Mouse (Mus musculus) MEL (cell line): ENCODE measurements at regions not wholly inside any gene's neighbourhood (a gene's known extent, or its start where the extent isn't known, plus 50 kb on each side); places are given as distances from the start of the nearest gene placed in this dataset.

Experiments used
- DNase-seq: peaks from one replicate; pipeline ENCODE4 v3.0.0; 2011; ENCODE audit warnings: low read depth, low spot score
- H3K27ac ChIP-seq: 2 replicates; pipeline ENCODE4 v1.5.1; 2012; ENCODE audit warnings: low read depth, mild to moderate bottlenecking, control low read depth, low read length, moderate library complexity; ENCODE audit not compliant: control insufficient read depth
- H3K27me3 ChIP-seq, 2 experiments: fragments of 150-350 bp in 1 of 2; sonication (generic) in 1 of 2; 2 replicates each; pipeline ENCODE4 v1.6.1; 2012; ENCODE audit warnings: low read length in 2 of 2, mild to moderate bottlenecking in 2 of 2, improper control_type of control experiment in 1 of 2, moderate library complexity in 1 of 2; ENCODE audit not compliant: insufficient read depth in 2 of 2, control insufficient read depth in 1 of 2
- H3K36me3 ChIP-seq, 2 experiments: 2 replicates each; pipeline ENCODE4 v1.6.1; 2012 to 2014; ENCODE audit warnings: low read length in 2 of 2, improper control_type of control experiment in 1 of 2, inconsistent platforms in 1 of 2, mild to moderate bottlenecking in 1 of 2; ENCODE audit not compliant: insufficient read depth in 2 of 2, control insufficient read depth in 1 of 2
- H3K4me1 ChIP-seq, 2 experiments: fragments of 150-350 bp in 1 of 2; sonication (generic) in 1 of 2; 2 replicates each; pipeline ENCODE4 v1.6.1; 2012; ENCODE audit warnings: low read length in 2 of 2, improper control_type of control experiment in 1 of 2, mild to moderate bottlenecking in 1 of 2; ENCODE audit not compliant: insufficient read depth in 2 of 2, control insufficient read depth in 1 of 2
- H3K4me3 ChIP-seq, 2 experiments: fragments of 150-350 bp in 1 of 2; sonication (generic) in 1 of 2; 2 replicates each; pipeline ENCODE4 v1.5.1; 2012; ENCODE audit warnings: low read depth in 2 of 2, low read length in 2 of 2, mild to moderate bottlenecking in 2 of 2, moderate library complexity in 2 of 2, control low read depth in 1 of 2, improper control_type of control experiment in 1 of 2; ENCODE audit not compliant: control insufficient read depth in 1 of 2, insufficient read depth in 1 of 2
- H3K79me2 ChIP-seq: 2 replicates; pipeline ENCODE4 v1.6.1; 2012; ENCODE audit warnings: mild to moderate bottlenecking, low read length, moderate library complexity; ENCODE audit not compliant: control insufficient read depth, poor library complexity, insufficient read depth
- H3K9ac ChIP-seq: 2 replicates; pipeline ENCODE4 v1.6.1; 2012; ENCODE audit warnings: low read depth, mild to moderate bottlenecking, control low read depth, low read length, moderate library complexity; ENCODE audit not compliant: control insufficient read depth, poor library complexity, severe bottlenecking
- H3K9me3 ChIP-seq: fragments of 150-350 bp; sonication (generic); replicated peaks from 2 replicates; pipeline ENCODE4 v1.6.1; 2012; ENCODE audit warnings: mild to moderate bottlenecking, low read length, improper control_type of control experiment, moderate library complexity; ENCODE audit not compliant: insufficient read depth
- EP300 ChIP-seq, 2 experiments: IDR thresholded peaks; 2 replicates each; pipeline ENCODE4 v1.6.1; 2011; ENCODE audit warnings: improper control_type of control experiment in 2 of 2, low read length in 2 of 2, low read depth in 1 of 2, mild to moderate bottlenecking in 1 of 2
- GABPA ChIP-seq: IDR thresholded peaks from 2 replicates; pipeline ENCODE4 v1.6.1; 2012; ENCODE audit warnings: low read depth, mild to moderate bottlenecking, inconsistent platforms, low read length, improper control_type of control experiment, moderate library complexity
- HCFC1 ChIP-seq: IDR thresholded peaks from 2 replicates; pipeline ENCODE4 v1.6.1; 2012; ENCODE audit warnings: low read depth, mild to moderate bottlenecking, inconsistent platforms, low read length, improper control_type of control experiment, moderate library complexity
- JUND ChIP-seq: IDR thresholded peaks from 2 replicates; pipeline ENCODE4 v1.6.1; 2011; ENCODE audit warnings: low read depth, mild to moderate bottlenecking, improper control_type of control experiment, low read length
- KAT2A ChIP-seq: conservative IDR thresholded peaks from 2 replicates; pipeline ENCODE4 v1.6.1; 2012; ENCODE audit warnings: low read depth, low read length, improper control_type of control experiment, inconsistent platforms
- MAFK ChIP-seq: IDR thresholded peaks from 2 replicates; pipeline ENCODE4 v1.6.1; 2011; ENCODE audit warnings: low read depth, mild to moderate bottlenecking, low read length, improper control_type of control experiment, borderline replicate concordance
- MAX ChIP-seq: IDR thresholded peaks from 2 replicates; pipeline ENCODE4 v1.6.1; 2011; ENCODE audit warnings: low read length, improper control_type of control experiment
- MAZ ChIP-seq: IDR thresholded peaks from 2 replicates; pipeline ENCODE4 v1.6.1; 2012; ENCODE audit warnings: low read depth, mild to moderate bottlenecking, inconsistent platforms, low read length, improper control_type of control experiment
- MXI1 ChIP-seq: IDR thresholded peaks from 2 replicates; pipeline ENCODE4 v1.6.1; 2011; ENCODE audit warnings: mild to moderate bottlenecking, low read depth, low read length, improper control_type of control experiment
- MYC ChIP-seq: IDR thresholded peaks from 2 replicates; pipeline ENCODE4 v1.6.1; 2011; ENCODE audit warnings: low read depth, mild to moderate bottlenecking, low read length, improper control_type of control experiment, moderate library complexity
- POLR2A ChIP-seq, 2 experiments: IDR thresholded peaks; 2 replicates each; pipeline ENCODE4 v1.6.1; 2011 to 2012; ENCODE audit warnings: low read length in 2 of 2, mild to moderate bottlenecking in 2 of 2, control low read depth in 1 of 2, improper control_type of control experiment in 1 of 2, low read depth in 1 of 2, moderate library complexity in 1 of 2; ENCODE audit not compliant: control insufficient read depth in 1 of 2, insufficient read depth in 1 of 2, poor library complexity in 1 of 2
- POLR2AphosphoS2 ChIP-seq: IDR thresholded peaks from 2 replicates; pipeline ENCODE4 v1.6.1; 2011; ENCODE audit warnings: low read length, improper control_type of control experiment
- POLR2AphosphoS5 ChIP-seq: IDR thresholded peaks from 2 replicates; pipeline ENCODE4 v1.6.1; 2012; ENCODE audit warnings: low read depth, borderline replicate concordance, mild to moderate bottlenecking, inconsistent platforms, low read length, moderate library complexity, mixed read lengths
- RAD21 ChIP-seq: IDR thresholded peaks from 2 replicates; pipeline ENCODE4 v1.6.1; 2011; ENCODE audit warnings: mild to moderate bottlenecking, low read depth, low read length, improper control_type of control experiment
- RCOR1 ChIP-seq: IDR thresholded peaks from 2 replicates; pipeline ENCODE4 v1.6.1; 2012; ENCODE audit warnings: low read depth, mild to moderate bottlenecking, inconsistent platforms, low read length, improper control_type of control experiment
- SIN3A ChIP-seq: IDR thresholded peaks from 2 replicates; pipeline ENCODE4 v1.6.1; 2012; ENCODE audit warnings: low read length, improper control_type of control experiment, inconsistent platforms
- SMC3 ChIP-seq: IDR thresholded peaks from 2 replicates; pipeline ENCODE4 v1.6.1; 2011; ENCODE audit warnings: low read depth, low read length, improper control_type of control experiment
- TAL1 ChIP-seq: IDR thresholded peaks from 2 replicates; pipeline ENCODE4 v1.6.1; 2012; ENCODE audit warnings: mild to moderate bottlenecking, inconsistent platforms, low read length, moderate library complexity, mixed read lengths
- TBP ChIP-seq: IDR thresholded peaks from 2 replicates; pipeline ENCODE4 v1.8.0; 2011; ENCODE audit warnings: low read depth, low read length, improper control_type of control experiment
- UBTF ChIP-seq: IDR thresholded peaks from 2 replicates; pipeline ENCODE4 v1.6.1; 2012; ENCODE audit warnings: low read depth, mild to moderate bottlenecking, inconsistent platforms, low read length, improper control_type of control experiment, moderate library complexity, borderline replicate concordance; ENCODE audit not compliant: insufficient read depth
- USF1 ChIP-seq: IDR thresholded peaks from 2 replicates; pipeline ENCODE4 v1.6.1; 2014; ENCODE audit warnings: low read depth, mild to moderate bottlenecking, inconsistent platforms, low read length, improper control_type of control experiment, moderate library complexity
- USF2 ChIP-seq, 2 experiments: IDR thresholded peaks; 2 replicates each; pipeline ENCODE4 v1.6.1; 2011 to 2012; ENCODE audit warnings: improper control_type of control experiment in 2 of 2, low read length in 2 of 2, borderline replicate concordance in 1 of 2, inconsistent platforms in 1 of 2, low read depth in 1 of 2, mild to moderate bottlenecking in 1 of 2; ENCODE audit not compliant: insufficient read depth in 1 of 2
- ZKSCAN1 ChIP-seq: IDR thresholded peaks from 2 replicates; pipeline ENCODE4 v1.6.1; 2012; ENCODE audit warnings: low read depth, mild to moderate bottlenecking, inconsistent platforms, low read length, improper control_type of control experiment, moderate library complexity
- ZNF384 ChIP-seq: IDR thresholded peaks from 2 replicates; pipeline ENCODE4 v1.6.1; 2012; ENCODE audit warnings: low read depth, mild to moderate bottlenecking, inconsistent platforms, low read length, improper control_type of control experiment

DNA sequence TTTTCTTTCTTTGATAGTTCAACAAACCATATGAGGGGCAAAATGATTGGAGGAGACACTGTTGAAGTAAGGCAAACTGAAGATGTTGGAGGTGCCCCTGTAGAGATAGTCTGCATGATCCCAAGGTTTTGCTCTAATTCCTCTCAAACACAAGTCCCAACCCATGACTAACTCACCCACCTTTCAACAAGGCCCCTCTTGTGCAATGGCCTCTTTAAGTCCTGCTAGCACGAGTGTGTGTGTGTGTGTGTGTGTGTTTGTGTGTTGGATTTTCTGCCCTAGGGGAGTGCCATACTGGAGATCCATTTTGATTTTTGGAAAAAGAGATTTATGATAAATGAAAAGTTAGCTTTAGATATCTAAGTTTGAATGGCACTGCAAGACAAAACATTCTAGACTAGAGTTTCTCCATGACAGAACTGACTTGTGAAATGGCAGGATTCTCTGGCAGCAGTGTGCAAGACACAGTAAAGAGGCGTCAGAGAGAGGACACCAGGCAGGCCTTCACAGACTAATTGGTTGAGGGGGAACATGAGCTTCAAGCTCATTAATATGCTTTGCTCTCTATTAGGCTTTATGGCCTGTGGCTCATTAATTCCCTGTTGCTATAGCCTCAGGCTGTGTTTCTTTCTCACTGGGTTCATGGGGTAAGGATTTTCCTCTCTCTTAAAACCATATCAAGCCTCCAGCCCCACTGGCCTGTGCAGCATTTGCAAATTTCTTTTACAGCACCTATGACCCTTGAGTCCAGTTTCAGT lies 1344.5 kb upstream of the Got2 start:
- H3K4me3 ChIP-seq, result no peak overlapping the region
- TF ChIP-seq RAD21, result no peak
- TF ChIP-seq USF1, result no peak
- no peak for TF ChIP-seq TBP
- no peak for TF ChIP-seq SMC3
- no peak for TF ChIP-seq MAX
- no peak for TF ChIP-seq USF2 (IDR thresholded peaks at IDR 0.05; ENCODE audit: borderline replicate concordance in 1 of 2, insufficient read depth in 1 of 2, low read depth in 1 of 2, low read length in 2 of 2)
- TF ChIP-seq UBTF, result no peak
- no peak for TF ChIP-seq MYC
- TF ChIP-seq ZNF384, result no peak
- TF ChIP-seq KAT2A, result no peak
- TF ChIP-seq TAL1, result no peak
- no peak for TF ChIP-seq MXI1
- TF ChIP-seq EP300 (IDR thresholded peaks at IDR 0.05; ENCODE audit: low read depth in 1 of 2, low read length in 2 of 2), result no peak
- TF ChIP-seq, all 39 proteins: peak for 0
- Histone ChIP-seq H3K27ac (no peak overlapping the region), H3K36me3 (no peaks in the 10 kb centered on the region), H3K9me3 (no peaks in the 10 kb centered on the region), H3K79me2 (no peaks in the 10 kb centered on the region), H3K4me1 (no peaks in the 10 kb centered on the region), H3K27me3 (no peaks in the 10 kb centered on the region), H3K9ac (no peak overlapping the region)
- DNase-seq, result no peak

DNA sequence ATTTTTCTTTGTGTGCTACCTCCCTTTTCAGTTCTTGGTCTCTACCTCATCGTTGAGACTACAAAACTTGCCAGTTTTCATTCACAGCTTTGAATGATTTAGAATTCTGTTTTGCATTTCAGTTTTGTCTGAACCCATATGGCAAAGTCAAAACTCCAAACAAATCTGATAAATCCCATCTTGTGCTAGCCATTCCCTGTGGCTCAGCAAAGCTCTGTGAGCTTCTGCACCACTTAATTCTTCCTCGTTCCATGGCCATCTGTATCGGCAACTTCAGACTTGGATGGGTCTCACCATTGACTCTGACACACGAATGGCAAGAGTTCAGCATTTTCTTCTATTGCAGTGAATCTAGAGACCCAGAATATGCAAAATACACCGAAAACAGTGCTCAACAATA lies 1343.3 kb upstream of the Got2 start:
- Histone ChIP-seq H3K27me3 (no peaks in the 10 kb centered on the region), H3K4me1 (no peaks in the 10 kb centered on the region), H3K79me2 (no peaks in the 10 kb centered on the region), H3K4me3 (no peak overlapping the region), H3K36me3 (no peaks in the 10 kb centered on the region), H3K9ac (no peak overlapping the region), H3K9me3 (no peaks in the 10 kb centered on the region), H3K27ac (no peak overlapping the region)
- DNase-seq, result no peak
- TF ChIP-seq MAZ, result no peak
- TF ChIP-seq RCOR1, result no peak
- no peak for TF ChIP-seq MAFK
- no peak for TF ChIP-seq RAD21
- no peak for TF ChIP-seq MXI1
- TF ChIP-seq TAL1, result no peak
- TF ChIP-seq HCFC1, result no peak
- no peak for TF ChIP-seq SIN3A
- TF ChIP-seq KAT2A, result no peak
- TF ChIP-seq EP300 (IDR thresholded peaks at IDR 0.05; ENCODE audit: low read depth in 1 of 2, low read length in 2 of 2), result no peak
- no peak for TF ChIP-seq POLR2AphosphoS5
- no peak for TF ChIP-seq JUND
- TF ChIP-seq POLR2AphosphoS2, result no peak
- TF ChIP-seq GABPA, result no peak
- TF ChIP-seq POLR2A (IDR thresholded peaks at IDR 0.05; ENCODE audit: control insufficient read depth in 1 of 2, insufficient read depth in 1 of 2, low read depth in 1 of 2, low read length in 2 of 2, poor library complexity in 1 of 2), result no peak
- TF ChIP-seq ZKSCAN1, result no peak
